Mouse (Mus musculus) midbrain, embryonic 10.5 days (tissue): ENCODE measurements around the gene Xab2. TPM values are rescaled to one million over a fixed set of nuclear protein-coding genes. Genes with fewer than 3 reads are reported as not detected.
"Not testable (repeated sequence)": the region's sequence is repeated elsewhere in the genome, so short reads cannot be mapped to it uniquely, and the experiment has no call there.

Experiments
- DNase-seq: peaks from one replicate; pipeline ENCODE4 v3.0.0-alpha.2; 2017; ENCODE audit warnings: low spot score
- H3K27ac ChIP-seq: fragments of 300-500 bp; sonication (generic); replicated peaks from 2 replicates; pipeline ENCODE4 v1.5.1; 2016; ENCODE audit warnings: mild to moderate bottlenecking
- H3K27me3 ChIP-seq: fragments of 300-500 bp; sonication (generic); 2 replicates; pipeline ENCODE4 v1.6.1; 2016; ENCODE audit warnings: low read depth, mild to moderate bottlenecking; ENCODE audit not compliant: poor library complexity, severe bottlenecking
- H3K36me3 ChIP-seq: fragments of 300-500 bp; sonication (generic); 2 replicates; pipeline ENCODE4 v1.6.1; 2016; ENCODE audit warnings: mild to moderate bottlenecking, moderate library complexity
- H3K4me1 ChIP-seq: fragments of 300-500 bp; sonication (generic); 2 replicates; pipeline ENCODE4 v1.6.1; 2016
- H3K4me3 ChIP-seq: fragments of 300-500 bp; sonication (generic); 2 replicates; pipeline ENCODE4 v1.5.1; 2016; ENCODE audit warnings: mild to moderate bottlenecking, moderate library complexity
- H3K9me3 ChIP-seq: fragments of 300-500 bp; sonication (generic); replicated peaks from 2 replicates; pipeline ENCODE4 v1.6.1; 2016; ENCODE audit warnings: mild to moderate bottlenecking
- WGBS: fragments of 180-500 bp; shearing (Covaris S2); methylation state at CpG from one replicate; pipeline ENCODE4 v1.1.7; 2016; 5-methylcytosine and 5-hydroxymethylcytosine counted together
- polyA plus RNA-seq: library from polyadenylated mRNA; unstranded; fragments of >200 nt; fragmentation: Nextera tagmentation; extraction: Ambion mirVana; gene quantifications from 2 replicates; pipeline ENCODE4 v1.2.1, GENCODE M21; 2016

The Xab2 gene
- polyA plus RNA-seq, 1 experiment from 2014 or later = 77.0 TPM

GRCm38 (mm10) chr8:3603439-3603838 lies 17.7 kb downstream of the Xab2 start:
- no peak for DNase-seq
- H3K27me3 ChIP-seq = no peaks in the 10 kb centered on the region
- H3K27ac ChIP-seq = no peak overlapping the region
- no peaks in the 10 kb centered on the region for H3K4me1 ChIP-seq
- 79% methylated on average over 13 of the region's 13 CpGs for WGBS
- no peaks in the 10 kb centered on the region for H3K9me3 ChIP-seq
- H3K36me3 ChIP-seq = peaks cover 95% of the 10 kb centered on the region
- no peak overlapping the region for H3K4me3 ChIP-seq

- 96% methylated on average over 6 of the region's 6 CpGs for WGBS
- Histone ChIP-seq H3K36me3 (peaks cover 74% of the 10 kb centered on the region), H3K9me3 (no peaks in the 10 kb centered on the region), H3K27ac (no peak overlapping the region), H3K4me3 (no peak overlapping the region), H3K27me3 (no peaks in the 10 kb centered on the region), H3K4me1 (no peaks in the 10 kb centered on the region)
- DNase-seq = no peak
These were observed 20.7 kb downstream of the Xab2 start for GRCm38 (mm10) chr8:3600401-3600800.

- Histone ChIP-seq H3K27ac (no peak overlapping the region), H3K36me3 (peaks cover 63% of the 10 kb centered on the region), H3K4me3 (no peak overlapping the region), H3K9me3 (no peaks in the 10 kb centered on the region), H3K27me3 (no peaks in the 10 kb centered on the region), H3K4me1 (no peaks in the 10 kb centered on the region)
- 69% methylated on average over 1 of the region's 1 CpGs for WGBS
- DNase-seq = no peak
These were observed 21.9 kb downstream of the Xab2 start for GRCm38 (mm10) chr8:3599219-3599618.

- Histone ChIP-seq H3K27me3 (no peaks in the 10 kb centered on the region), H3K4me1 (no peaks in the 10 kb centered on the region), H3K27ac (no peak overlapping the region), H3K36me3 (peaks cover 51% of the 10 kb centered on the region), H3K9me3 (no peaks in the 10 kb centered on the region), H3K4me3 (no peak overlapping the region)
- DNase-seq = no peak
- WGBS = 81% methylated on average over 3 of the region's 3 CpGs
These were observed 23.1 kb downstream of the Xab2 start for GRCm38 (mm10) chr8:3598054-3598453.

- WGBS = 89% methylated on average over 2 of the region's 2 CpGs
These were observed 26.6 kb downstream of the Xab2 start for GRCm38 (mm10) chr8:3594466-3594865.

GRCm38 (mm10) chr8:3593470-3593869 lies 27.6 kb downstream of the Xab2 start:
- Histone ChIP-seq H3K4me3 (no peak overlapping the region), H3K4me1 (peaks cover 6% of the 10 kb centered on the region), H3K27ac (0 out of 2 replicates have a peak overlapping the region, but pooled peaks have one; percentile 3), H3K9me3 (no peaks in the 10 kb centered on the region), H3K36me3 (peaks cover 9% of the 10 kb centered on the region), H3K27me3 (no peaks in the 10 kb centered on the region)
- 78% methylated on average over 3 of the region's 3 CpGs for WGBS
- DNase-seq = no peak

More at GRCm38 (mm10) chr8:3594466-3594865, 26.6 kb downstream of the Xab2 start:
- H3K9me3 ChIP-seq = no peaks in the 10 kb centered on the region
- no peaks in the 10 kb centered on the region for H3K4me1 ChIP-seq
- no peaks in the 10 kb centered on the region for H3K27me3 ChIP-seq
- H3K36me3 ChIP-seq = peaks cover 19% of the 10 kb centered on the region
- H3K27ac ChIP-seq = no peak overlapping the region
- H3K4me3 ChIP-seq = no peak overlapping the region
- DNase-seq = no peak

GRCm38 (mm10) chr8:3588258-3588633 lies 32.9 kb downstream of the Xab2 start:
- H3K27ac ChIP-seq = peak overlapping the region; percentile 90
- peak; percentile 40 for DNase-seq

GRCm38 (mm10) chr8:3587391-3588257 lies 33.5 kb downstream of the Xab2 start:
- H3K4me1 ChIP-seq = peaks cover 20% of the 10 kb centered on the region
- H3K4me3 ChIP-seq = peak overlapping the region; percentile 94
- no peaks in the 10 kb centered on the region for H3K36me3 ChIP-seq
- H3K27me3 ChIP-seq = peaks cover 11% of the 10 kb centered on the region
- H3K27ac ChIP-seq = peak overlapping the region; percentile 90
- peak; percentile 67 for DNase-seq
- H3K9me3 ChIP-seq = no peaks in the 10 kb centered on the region
- under 1% methylated on average over 75 of the region's 77 CpGs for WGBS

More at GRCm38 (mm10) chr8:3588258-3588633, 32.9 kb downstream of the Xab2 start:
- Histone ChIP-seq H3K27me3 (peaks cover 11% of the 10 kb centered on the region), H3K4me3 (peak overlapping the region; percentile 94), H3K9me3 (no peaks in the 10 kb centered on the region), H3K36me3 (no peaks in the 10 kb centered on the region), H3K4me1 (peaks cover 20% of the 10 kb centered on the region)
- WGBS = 9% methylated on average over 11 of the region's 11 CpGs

GRCm38 (mm10) chr8:3586993-3587390 lies 34.1 kb downstream of the Xab2 start, which contains the start of gene Camsap3:
Gene Camsap3 (plus strand): TSS chr8:3587293.
- Histone ChIP-seq H3K9me3 (no peaks in the 10 kb centered on the region), H3K36me3 (no peaks in the 10 kb centered on the region), H3K27ac (peak within 1 kb of the TSS; percentile 90), H3K27me3 (peaks cover 11% of the 10 kb centered on the region), H3K4me1 (peaks cover 20% of the 10 kb centered on the region), H3K4me3 (peak within 1 kb of the TSS; percentile 94)
- 5% methylated on average over 7 of the region's 7 CpGs for whole genome bisulfite sequencing
- no peak for DNase-seq

GRCm38 (mm10) chr8:3586452-3586851 lies 34.7 kb downstream of the Xab2 start:
- H3K4me1 ChIP-seq = peaks cover 20% of the 10 kb centered on the region
- no peak for DNase-seq
- no peaks in the 10 kb centered on the region for H3K36me3 ChIP-seq
- WGBS = 100% methylated on average over 2 of the region's 2 CpGs
- H3K9me3 ChIP-seq = no peaks in the 10 kb centered on the region
- no peak overlapping the region for H3K27ac ChIP-seq
- peaks cover 11% of the 10 kb centered on the region for H3K27me3 ChIP-seq
- H3K4me3 ChIP-seq = no peak overlapping the region

- not testable (repeated sequence) for H3K36me3 ChIP-seq, H3K4me3 ChIP-seq, H3K4me1 ChIP-seq, H3K27me3 ChIP-seq, DNase-seq, H3K27ac ChIP-seq, H3K9me3 ChIP-seq
- 88% methylated on average over 1 of the region's 3 CpGs for WGBS
These were observed 39.2 kb downstream of the Xab2 start for GRCm38 (mm10) chr8:3581961-3582360.

GRCm38 (mm10) chr8:3579390-3580364 lies 41.4 kb downstream of the Xab2 start:
- H3K4me1 ChIP-seq = no peaks in the 10 kb centered on the region
- 83% methylated on average over 9 of the region's 9 CpGs for WGBS
- DNase-seq = no peak
- no peak overlapping the region for H3K27ac ChIP-seq
- no peaks in the 10 kb centered on the region for H3K36me3 ChIP-seq
- no peak overlapping the region for H3K4me3 ChIP-seq
- 0 out of 2 replicates have a peak, but pooled peaks cover 3% of the 10 kb centered on the region for H3K9me3 ChIP-seq
- H3K27me3 ChIP-seq = no peaks in the 10 kb centered on the region
